Mouse (Mus musculus) brain, embryonic 18.5 days (tissue): ENCODE measurements around the gene Ppdpf.

Experiments used
- DNase-seq: peaks from one replicate; pipeline ENCODE4 v3.0.0-alpha.2; 2012; ENCODE audit warnings: low read depth, low spot score

The Ppdpf gene

GRCm38 (mm10) chr2:181187121-181188000, at the start of gene Ppdpf:
Gene Ppdpf, plus strand, starts transcription at chr2:181187247.
- peak; percentile 86 for DNase-seq

- no peak for DNase-seq
Measured at GRCm38 (mm10) chr2:181139641-181140193, 47.3 kb upstream of the Ppdpf start.

- no peak for DNase-seq
Measured at GRCm38 (mm10) chr2:181142703-181143135, 44.3 kb upstream of the Ppdpf start.

- DNase-seq = no peak
Measured at GRCm38 (mm10) chr2:181143509-181144276, 43.4 kb upstream of the Ppdpf start.

- no peak for DNase-seq
Measured at GRCm38 (mm10) chr2:181144675-181145074, 42.4 kb upstream of the Ppdpf start.

- no peak for DNase-seq
Measured at GRCm38 (mm10) chr2:181146976-181147545, 40.0 kb upstream of the Ppdpf start.

GRCm38 (mm10) chr2:181147546-181148317, 39.3 kb upstream of the Ppdpf start:
- no peak for DNase-seq

- no peak for DNase-seq
Measured at GRCm38 (mm10) chr2:181148318-181148955, 38.6 kb upstream of the Ppdpf start.

GRCm38 (mm10) chr2:181150281-181150680, 36.8 kb upstream of the Ppdpf start:
- no peak for DNase-seq

- no peak for DNase-seq
Measured at GRCm38 (mm10) chr2:181152701-181153100, 34.3 kb upstream of the Ppdpf start.

GRCm38 (mm10) chr2:181153131-181153530, 33.9 kb upstream of the Ppdpf start:
- no peak for DNase-seq

- DNase-seq = no peak
Measured at GRCm38 (mm10) chr2:181153837-181154236, 33.2 kb upstream of the Ppdpf start.

- no peak for DNase-seq
Measured at GRCm38 (mm10) chr2:181154361-181154760, 32.7 kb upstream of the Ppdpf start.

GRCm38 (mm10) chr2:181154831-181155415, 32.1 kb upstream of the Ppdpf start:
- no peak for DNase-seq

GRCm38 (mm10) chr2:181155801-181156200, 31.2 kb upstream of the Ppdpf start:
- no peak for DNase-seq

- DNase-seq = no peak
Measured at GRCm38 (mm10) chr2:181156248-181157121, 30.6 kb upstream of the Ppdpf start, which contains the start of gene Eef1a2. Gene Eef1a2, minus strand, starts transcription at chr2:181157014.

GRCm38 (mm10) chr2:181157180-181157579, 29.9 kb upstream of the Ppdpf start:
- DNase-seq = no peak

GRCm38 (mm10) chr2:181157716-181158302, 29.2 kb upstream of the Ppdpf start:
- no peak for DNase-seq

- DNase-seq = no peak
Measured at GRCm38 (mm10) chr2:181158471-181158870, 28.6 kb upstream of the Ppdpf start.
